Mouse (Mus musculus): Measurements from ENCODE around the gene Piga.
A peak's percentile ranks its signal among the peaks of the same experiment; 100 is the strongest.

Piga gene

GRCm38 (mm10) chrX:164419471-164419939 lies at the start of gene Piga:
Piga (plus strand) TSS chrX:164419787.
- ATAC-seq (ENCODE audit: insufficient number of reproducible peaks, low FRiP score, low TSS enrichment): peak; percentile 100

GRCm38 (mm10) chrX:164370576-164370975 lies 49.0 kb upstream of the Piga start:
- ATAC-seq (ENCODE audit: insufficient number of reproducible peaks, low FRiP score, low TSS enrichment): no peak

DNA sequence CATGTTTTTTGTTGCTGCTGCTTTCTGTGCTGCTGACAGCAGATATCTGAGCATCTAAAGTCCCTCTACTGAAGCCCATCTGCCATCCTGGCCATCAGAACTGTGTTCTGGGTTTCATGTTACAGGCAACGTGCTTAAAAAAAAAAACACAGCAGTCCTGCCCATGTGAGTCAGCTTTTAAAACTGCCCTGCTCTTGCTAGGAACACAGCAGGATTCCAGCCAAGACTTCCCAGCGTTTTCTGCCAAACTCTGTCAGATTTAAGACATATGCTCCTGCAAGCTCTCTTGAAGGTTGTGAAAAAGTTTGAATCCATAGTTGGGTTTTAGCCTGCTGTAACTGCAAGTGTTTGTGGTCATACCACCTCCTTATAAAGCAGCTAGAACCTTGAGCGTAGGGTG lies 46.5 kb upstream of the Piga start, which contains the start of gene Vegfd:
Gene Vegfd, plus strand, starts transcription at position 298 of the 400 bp plus-strand sequence.
- no peak for ATAC-seq (ENCODE audit: insufficient number of reproducible peaks, low FRiP score, low TSS enrichment)

DNA sequence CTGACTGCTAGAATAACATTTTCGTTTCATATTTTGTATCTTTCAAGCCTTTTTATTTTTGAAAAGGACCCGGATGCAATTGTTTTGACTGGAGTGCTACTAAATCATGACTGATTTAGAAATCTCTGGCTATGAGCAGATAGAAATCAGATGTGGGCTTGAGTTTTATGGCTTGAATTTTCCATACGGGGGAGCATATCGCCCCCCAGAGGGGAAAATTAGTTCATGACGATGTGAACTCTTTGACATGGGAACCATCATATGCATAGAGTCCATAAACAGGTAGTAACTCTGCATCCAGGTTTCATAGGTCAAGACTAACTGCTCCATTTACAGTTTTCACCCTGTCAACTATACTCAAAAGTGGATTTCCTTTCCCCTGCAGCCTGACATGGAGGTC lies 45.0 kb upstream of the Piga start:
- no peak for ATAC-seq (ENCODE audit: insufficient number of reproducible peaks, low FRiP score, low TSS enrichment)

- ATAC-seq (ENCODE audit: insufficient number of reproducible peaks, low FRiP score, low TSS enrichment): no peak
Measured at GRCm38 (mm10) chrX:164379721-164380120, 39.9 kb upstream of the Piga start.

DNA sequence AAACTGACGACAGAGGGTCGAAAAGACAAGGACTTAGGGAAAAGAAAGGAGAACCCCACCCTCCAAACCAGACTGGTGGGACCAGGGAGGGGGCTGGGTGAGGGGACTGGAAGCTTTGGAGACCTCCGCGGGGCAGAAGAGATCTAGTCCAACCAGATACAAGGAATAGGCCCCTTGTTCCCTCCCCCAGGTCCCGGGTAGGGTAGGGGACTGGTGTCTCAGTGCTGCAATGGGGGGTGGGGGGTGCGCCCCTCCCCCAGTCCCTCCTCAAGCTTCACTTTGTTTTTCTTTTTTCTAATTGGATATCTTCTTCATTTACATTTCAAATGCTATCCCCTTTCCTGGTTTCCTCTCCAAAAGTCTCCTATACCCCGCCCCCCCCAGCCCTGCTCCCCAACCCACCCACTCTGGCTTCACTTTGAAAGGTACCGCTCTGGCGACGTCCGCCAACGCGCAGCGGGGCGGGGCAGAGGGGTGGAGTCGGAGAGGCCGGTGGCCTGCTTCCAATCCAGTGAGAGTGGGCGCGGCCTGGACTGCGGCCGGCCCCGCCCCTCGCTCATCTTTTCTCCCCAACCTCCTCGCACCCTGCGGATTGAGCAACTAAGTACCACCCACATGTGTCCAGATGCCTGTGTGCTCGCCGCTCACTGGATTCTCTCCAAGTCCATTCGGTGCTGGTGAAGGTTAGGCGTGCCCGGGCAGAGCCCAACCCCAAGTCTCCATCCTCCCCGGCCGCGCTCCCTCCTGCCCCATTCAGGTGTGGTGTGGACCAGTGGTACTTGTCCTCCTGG lies 37.8 kb upstream of the Piga start:
- ATAC-seq (ENCODE audit: insufficient number of reproducible peaks, low FRiP score, low TSS enrichment): peak; percentile 87

GRCm38 (mm10) chrX:164394091-164394490 lies 25.5 kb upstream of the Piga start:
- no peak for ATAC-seq (ENCODE audit: insufficient number of reproducible peaks, low FRiP score, low TSS enrichment)

- no peak for ATAC-seq (ENCODE audit: insufficient number of reproducible peaks, low FRiP score, low TSS enrichment)
Measured at GRCm38 (mm10) chrX:164398456-164398855, 21.1 kb upstream of the Piga start.

- no peak for ATAC-seq (ENCODE audit: insufficient number of reproducible peaks, low FRiP score, low TSS enrichment)
Measured at GRCm38 (mm10) chrX:164405080-164405649, 14.4 kb upstream of the Piga start.

- ATAC-seq (ENCODE audit: insufficient number of reproducible peaks, low FRiP score, low TSS enrichment): no peak
Measured at GRCm38 (mm10) chrX:164406133-164407022, 13.2 kb upstream of the Piga start.

DNA sequence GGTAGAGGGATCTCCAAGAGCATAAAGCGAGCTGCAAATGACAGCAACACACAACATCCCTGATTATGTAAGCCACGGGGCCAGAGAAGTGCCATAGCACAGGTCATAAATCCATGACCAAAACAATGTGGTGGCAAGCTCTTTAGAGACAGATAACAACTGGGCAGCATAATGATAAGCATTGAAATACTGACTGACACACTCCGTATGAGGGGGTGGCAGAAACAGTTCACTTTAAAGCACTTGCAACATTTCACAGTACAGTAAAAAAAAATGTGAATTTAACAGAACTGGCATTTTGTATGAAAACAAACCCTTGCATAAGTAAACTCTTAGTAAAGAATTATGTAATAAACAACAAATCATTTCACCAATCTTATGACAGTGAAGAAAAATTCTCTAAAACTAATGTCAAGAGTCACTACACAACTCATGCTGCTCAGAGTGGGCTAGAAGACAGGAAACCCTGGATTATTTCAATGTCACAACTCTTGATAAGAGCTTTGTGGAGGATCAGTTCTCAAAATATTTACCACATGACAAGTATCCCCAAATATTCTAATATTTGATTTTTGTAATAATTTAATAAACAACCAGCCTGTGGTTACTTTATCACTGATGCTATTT lies 11.2 kb upstream of the Piga start:
- no peak for ATAC-seq (ENCODE audit: insufficient number of reproducible peaks, low FRiP score, low TSS enrichment)

DNA sequence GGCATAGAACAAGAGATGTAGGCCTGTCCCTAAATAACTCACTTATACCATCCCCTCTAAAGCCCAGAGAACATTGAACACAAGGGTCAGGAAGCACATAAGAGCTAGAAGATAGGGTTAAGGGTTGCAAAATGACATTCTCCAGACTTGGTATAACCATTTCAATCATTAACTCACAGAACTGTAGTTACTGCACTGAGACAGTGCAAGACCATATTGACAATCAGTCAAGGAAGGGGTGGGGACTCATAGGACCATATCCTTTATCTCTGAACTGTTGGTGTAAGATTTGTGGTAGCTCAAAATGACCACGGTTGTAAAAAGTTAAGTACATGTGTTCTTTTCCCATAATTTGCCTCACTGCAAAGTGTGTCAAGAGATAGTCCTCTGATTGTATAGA lies 9.0 kb upstream of the Piga start:
- ATAC-seq (ENCODE audit: insufficient number of reproducible peaks, low FRiP score, low TSS enrichment): no peak

- no peak for ATAC-seq (ENCODE audit: insufficient number of reproducible peaks, low FRiP score, low TSS enrichment)
Measured at GRCm38 (mm10) chrX:164416803-164417202, 2.8 kb upstream of the Piga start.

DNA sequence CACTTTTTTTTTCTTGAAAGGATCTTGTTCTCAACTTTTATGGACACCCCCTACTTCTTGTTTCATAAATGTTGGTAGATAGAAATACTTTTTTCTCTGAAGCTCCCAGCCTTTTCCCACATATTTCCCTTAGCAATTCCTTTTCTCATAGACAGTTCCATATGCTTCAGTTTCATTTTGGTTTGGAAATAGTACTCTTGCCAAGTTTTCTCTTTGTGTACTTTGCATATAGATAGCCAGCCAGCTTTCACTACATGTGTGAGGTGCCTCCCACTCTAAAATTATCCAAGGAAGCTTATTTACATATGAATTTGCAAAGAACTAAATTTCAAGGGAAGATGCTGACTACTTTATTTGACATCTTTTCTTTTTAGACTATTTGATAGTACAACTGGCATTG lies 1.6 kb upstream of the Piga start:
- no peak for ATAC-seq (ENCODE audit: insufficient number of reproducible peaks, low FRiP score, low TSS enrichment)

- peak; percentile 16; the same call in 1 of the 2 replicates for ATAC-seq (ENCODE audit: insufficient number of reproducible peaks, low FRiP score, low TSS enrichment)
Measured at GRCm38 (mm10) chrX:164419955-164420354, 368 bp downstream of the Piga start.

GRCm38 (mm10) chrX:164420518-164420917 lies 931 bp downstream of the Piga start:
- no peak for ATAC-seq (ENCODE audit: insufficient number of reproducible peaks, low FRiP score, low TSS enrichment)

- ATAC-seq (ENCODE audit: insufficient number of reproducible peaks, low FRiP score, low TSS enrichment): no peak
Measured at GRCm38 (mm10) chrX:164424821-164425220, 5.2 kb downstream of the Piga start.

DNA sequence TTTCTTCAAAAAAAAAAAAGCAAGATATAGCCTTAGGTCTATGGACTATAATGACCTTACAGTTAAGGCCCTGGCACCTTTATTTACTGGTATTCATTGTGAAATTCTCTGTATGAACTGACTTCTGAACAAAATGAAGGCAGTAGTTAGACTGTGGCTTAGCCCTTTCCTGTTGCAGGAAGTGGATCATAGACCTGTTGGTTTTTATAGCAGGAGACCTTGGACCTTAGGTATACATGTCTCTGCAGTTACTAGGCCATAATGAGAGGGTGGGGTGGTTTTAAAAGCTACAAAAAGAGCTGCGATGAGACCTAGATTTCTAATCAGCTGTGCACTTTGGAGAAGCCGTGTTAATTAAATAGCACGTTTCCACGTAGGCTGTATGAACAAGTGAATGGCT lies 7.7 kb downstream of the Piga start:
- no peak for ATAC-seq (ENCODE audit: insufficient number of reproducible peaks, low FRiP score, low TSS enrichment)

DNA sequence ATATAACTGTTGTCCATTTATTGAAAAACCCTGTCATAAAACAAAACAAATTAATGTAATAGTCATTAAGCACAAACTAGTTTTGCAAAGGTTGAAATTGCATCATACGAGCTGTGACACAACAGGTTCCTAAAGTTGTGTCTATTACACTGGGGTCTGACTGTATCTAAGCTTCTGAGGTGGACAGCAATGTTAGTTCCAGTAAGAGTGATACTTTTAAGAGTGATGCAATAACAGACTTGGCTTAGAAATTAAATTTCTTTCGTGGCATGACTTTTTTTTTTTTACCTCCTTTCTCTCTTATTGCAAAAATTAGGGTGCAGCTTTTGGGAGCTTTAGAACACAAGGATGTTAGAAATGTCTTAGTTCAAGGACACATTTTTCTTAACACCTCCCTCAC lies 8.6 kb downstream of the Piga start:
- ATAC-seq (ENCODE audit: insufficient number of reproducible peaks, low FRiP score, low TSS enrichment): no peak

- no peak for ATAC-seq (ENCODE audit: insufficient number of reproducible peaks, low FRiP score, low TSS enrichment)
Measured at GRCm38 (mm10) chrX:164430621-164431020, 11.0 kb downstream of the Piga start.
